Mouse (Mus musculus): ENCODE data around the gene Dnajb4.
"Not testable (repeated sequence)": the region's sequence is repeated elsewhere in the genome, so short reads cannot be mapped to it uniquely, and the experiment has no call there.

Dnajb4 gene

DNA sequence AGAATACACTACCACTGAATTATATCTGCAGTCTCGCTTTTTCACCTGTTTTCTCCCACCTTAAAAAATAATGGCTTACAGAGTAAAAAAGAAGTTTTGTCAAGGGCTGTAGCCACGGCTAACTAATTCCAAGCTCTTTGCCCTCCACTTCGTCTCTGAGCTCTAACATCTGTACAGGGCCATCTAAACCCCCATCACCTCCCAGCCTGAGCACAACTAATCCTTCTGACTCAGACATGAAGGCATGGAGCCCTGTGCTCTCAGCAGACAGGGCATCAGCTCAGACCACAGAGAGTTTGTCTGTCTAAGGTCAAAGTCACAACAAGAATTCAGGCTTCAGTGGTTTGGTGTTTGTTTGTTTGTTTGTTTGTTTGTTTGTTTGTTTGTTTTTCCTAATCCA is 68.0 kb downstream of the Dnajb4 start:
- DNase-seq = no peak

DNA sequence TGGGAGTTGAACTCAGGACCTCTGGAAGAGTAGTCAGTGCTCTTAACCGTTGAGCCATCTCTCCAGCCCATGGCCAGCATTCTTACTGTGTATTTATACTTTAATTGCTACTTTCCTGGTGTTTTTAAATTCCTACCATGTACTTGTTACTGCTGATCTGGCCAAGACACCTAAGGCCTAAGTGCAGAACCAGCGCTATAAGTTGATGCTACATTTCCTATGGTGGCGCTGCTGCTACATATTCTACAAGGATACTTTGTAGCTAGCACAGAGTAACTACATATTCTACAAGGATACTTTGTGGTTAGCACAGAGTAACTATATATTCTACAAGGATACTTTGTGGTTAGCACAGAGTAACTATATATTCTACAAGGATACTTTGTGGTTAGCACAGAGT is 70.8 kb downstream of the Dnajb4 start:
- not testable (repeated sequence) for DNase-seq

DNA sequence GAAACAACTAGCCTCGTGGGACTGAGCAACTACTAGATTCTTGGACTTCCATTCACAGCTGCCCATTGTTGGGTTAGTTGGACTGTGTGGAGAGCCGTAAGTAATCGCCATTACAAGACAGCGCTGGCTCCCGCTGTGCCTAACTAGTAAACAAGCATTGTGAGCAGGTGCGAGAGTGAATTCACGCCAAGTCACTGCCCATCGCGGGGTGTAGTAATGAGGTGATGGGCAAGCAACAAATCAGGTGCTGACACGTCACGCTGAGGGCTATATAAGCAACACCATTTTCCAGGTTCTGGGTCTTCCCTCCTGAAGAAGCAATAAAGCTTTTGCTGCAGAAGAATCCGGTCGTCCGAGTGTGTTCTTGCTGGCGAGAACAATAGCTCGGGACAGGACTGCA is 74.0 kb downstream of the Dnajb4 start:
- DNase-seq = not testable (repeated sequence)

DNA sequence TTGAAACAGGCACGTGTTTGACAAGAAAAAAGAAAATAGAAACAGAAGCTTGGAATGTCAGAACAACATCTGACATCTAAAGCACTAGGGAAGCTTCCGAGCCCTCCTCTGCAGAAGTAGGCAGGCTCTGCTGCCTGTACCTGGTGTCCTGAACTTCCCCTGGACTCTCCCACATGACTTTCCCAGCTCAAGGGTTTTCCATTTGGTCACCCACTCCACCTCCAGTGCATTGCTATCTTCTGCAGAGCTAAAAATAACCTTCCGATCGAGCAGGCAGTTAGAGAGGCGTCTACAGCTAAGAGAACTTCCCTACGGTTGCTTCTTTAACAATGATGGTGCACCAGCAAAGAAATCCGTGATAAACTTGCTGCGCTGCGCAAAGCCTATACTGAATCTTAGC is 76.5 kb downstream of the Dnajb4 start:
- DNase-seq = no peak

DNA sequence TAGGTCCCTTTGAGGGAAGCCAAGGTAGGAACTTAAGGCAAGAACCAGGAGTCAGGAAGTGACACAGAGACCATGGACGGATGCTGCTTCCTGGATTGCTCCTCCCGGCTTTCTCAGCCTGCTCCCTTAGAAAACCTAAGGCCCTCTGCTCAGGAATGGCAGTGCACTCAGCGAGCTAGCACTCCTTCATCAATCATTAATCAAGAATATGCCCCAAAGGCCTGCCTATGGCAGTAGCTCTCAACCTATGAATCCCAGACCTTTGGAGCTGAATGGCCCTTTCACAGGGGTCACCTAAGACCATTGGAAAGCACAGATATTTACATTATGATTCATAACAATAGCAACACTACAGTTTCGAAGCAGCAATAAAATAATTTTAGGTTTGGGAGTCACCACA is 79.1 kb downstream of the Dnajb4 start:
- DNase-seq = no peak

DNA sequence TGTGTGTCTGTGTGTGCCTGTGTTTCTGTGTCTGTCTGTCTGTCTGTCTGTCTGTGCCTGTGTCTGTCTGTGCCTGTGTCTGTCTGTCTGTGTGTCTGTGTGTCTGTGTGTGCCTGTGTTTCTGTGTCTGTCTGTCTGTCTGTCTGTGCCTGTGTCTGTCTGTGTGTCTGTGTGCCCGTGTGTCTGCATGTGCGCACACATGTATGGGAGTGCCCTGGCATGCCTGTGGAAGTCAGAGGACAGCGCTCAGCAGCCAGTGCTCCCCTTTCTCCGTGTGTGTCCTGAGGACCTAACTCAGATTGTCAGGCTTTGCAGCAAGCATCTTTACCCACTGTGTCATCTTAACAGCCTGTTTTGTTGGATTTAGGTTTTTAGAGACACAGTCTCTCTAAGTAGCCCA is 80.7 kb downstream of the Dnajb4 start:
- not testable (repeated sequence) for DNase-seq

DNA sequence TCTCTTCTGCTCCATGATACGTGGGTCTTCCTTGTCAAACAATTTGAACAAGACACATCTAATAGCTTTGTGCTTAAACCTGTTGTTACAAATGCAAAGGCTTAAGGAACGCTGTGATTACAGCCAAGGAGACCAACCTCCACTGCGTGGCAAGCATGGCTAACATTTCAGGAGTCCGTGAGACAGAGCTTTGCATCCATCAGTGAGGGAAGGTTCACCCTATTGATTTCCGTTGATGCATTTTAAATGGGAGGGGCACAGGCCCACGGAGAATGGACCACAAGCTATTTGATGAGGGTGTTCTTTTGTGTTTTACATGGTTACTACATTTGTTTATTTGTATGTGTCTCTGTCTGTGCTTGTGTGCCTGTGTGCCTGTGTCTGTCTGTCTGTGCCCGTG is 81.5 kb downstream of the Dnajb4 start:
- DNase-seq = no peak

Data from cerebellum, adult 11-12 months (tissue).